ENCODE assay signal across 8 mouse cellular contexts in the genomic region with DNA sequence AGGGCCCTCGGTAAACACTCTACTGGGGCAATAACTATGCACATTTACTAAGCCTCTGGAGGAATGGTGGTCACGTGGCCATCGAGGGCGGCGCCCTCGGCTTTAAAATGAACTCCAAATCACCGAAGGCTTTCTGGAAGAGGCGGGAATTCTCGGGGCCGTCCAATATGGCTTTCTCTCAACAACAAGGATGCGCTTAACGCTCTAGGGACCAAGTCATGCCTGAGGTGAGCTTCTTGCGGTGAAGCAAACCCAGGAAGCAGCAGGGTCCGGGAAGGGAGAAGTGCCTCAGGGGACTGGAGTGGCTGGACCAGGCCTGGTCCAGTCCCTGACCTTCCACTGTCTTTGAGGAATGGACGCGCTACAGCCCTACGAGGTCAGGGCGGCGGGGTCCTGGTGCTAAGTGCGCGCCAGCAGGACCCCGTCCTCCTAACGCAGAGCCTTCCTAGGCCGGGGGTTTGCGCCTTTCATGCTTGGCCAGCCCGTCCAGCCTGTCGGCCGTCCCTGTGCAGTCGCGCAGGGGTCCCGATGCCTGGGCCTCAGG. TPM values are rescaled to one million over a fixed set of nuclear protein-coding genes. Genes with fewer than 3 reads are reported as not detected.
DNase-seq lines count a peak whose midpoint lies in the region; ATAC-seq and TF ChIP-seq lines count a peak whose summit lies in the region.

Gene Nsd1 (plus strand): TSS at position 134 of the 544 bp plus-strand sequence.

- no peak for TF ChIP-seq POLR2A in liver, adult 2 months (IDR thresholded peaks at IDR 0.05; ENCODE audit: extremely low read depth, insufficient read depth, low read length)

- H3K27me3 ChIP-seq in liver, adult 2 months (ENCODE audit: control insufficient read depth, insufficient read depth, low read length): no peaks in the 10 kb centered on the region
- H3K27me3 ChIP-seq in hindbrain, embryonic 16.5 days (replicated peaks; ENCODE audit: control insufficient read depth, insufficient read depth, low read length): no peaks in the 10 kb centered on the region
- H3K27me3 ChIP-seq in liver, embryonic 11.5 days (replicated peaks; ENCODE audit: control insufficient read depth, insufficient read depth, low read length): no peaks in the 10 kb centered on the region
- no peaks in the 10 kb centered on the region for H3K27me3 ChIP-seq in neural tube, embryonic 15.5 days (replicated peaks)

- H3K36me3 ChIP-seq in liver, adult 2 months (ENCODE audit: control insufficient read depth, insufficient read depth, low read length): peaks cover 16% of the 10 kb centered on the region
- 0 out of 2 replicates have a peak, but pooled peaks cover 2% of the 10 kb centered on the region for H3K36me3 ChIP-seq in hindbrain, embryonic 16.5 days (ENCODE audit: control insufficient read depth, insufficient read depth, low read length)
- no peaks in the 10 kb centered on the region for H3K36me3 ChIP-seq in liver, embryonic 11.5 days (ENCODE audit: control insufficient read depth, insufficient read depth, low read length)
- 0 out of 2 replicates have a peak, but pooled peaks cover 3% of the 10 kb centered on the region for H3K36me3 ChIP-seq in neural tube, embryonic 15.5 days

- H3K4me1 ChIP-seq in liver, adult 2 months (ENCODE audit: control insufficient read depth, insufficient read depth, low read length): peaks cover 12% of the 10 kb centered on the region
- peaks cover 34% of the 10 kb centered on the region for H3K4me1 ChIP-seq in hindbrain, embryonic 16.5 days (ENCODE audit: control insufficient read depth, insufficient read depth, low read depth, low read length)
- peaks cover 37% of the 10 kb centered on the region for H3K4me1 ChIP-seq in liver, embryonic 11.5 days (replicated peaks; ENCODE audit: control insufficient read depth, insufficient read depth, low read length)
- peaks cover 42% of the 10 kb centered on the region for H3K4me1 ChIP-seq in neural tube, embryonic 15.5 days

- no peak for DNase-seq in liver, adult 2 months (ENCODE audit: extremely low read depth, low read depth, low spot score)
- DNase-seq in liver: no peak
- DNase-seq in adrenal gland, postnatal 4 days (ENCODE audit: low spot score in 2 of 2): peak in 1 of 2 experiments; percentile 24
- peak; percentile 54 for DNase-seq in gastrocnemius, postnatal 14 days
- DNase-seq in liver, embryonic 11.5 days (ENCODE audit: low spot score): no peak
- DNase-seq in urinary bladder, postnatal 14 days (ENCODE audit: low spot score): no peak

- ATAC-seq in hindbrain, embryonic 16.5 days: no peak
- ATAC-seq in liver, embryonic 11.5 days (replicated peaks; ENCODE audit: low FRiP score): no peak
- ATAC-seq in neural tube, embryonic 15.5 days (ENCODE audit: low FRiP score): no peak; the same call in 1 of the 2 replicates

- peak within 1 kb of the TSS; percentile 62 for H3K4me3 ChIP-seq in liver, adult 2 months (ENCODE audit: insufficient read depth, low read depth, low read length)
- H3K4me3 ChIP-seq in hindbrain, embryonic 16.5 days (ENCODE audit: low read length): peak within 1 kb of the TSS; percentile 51
- H3K4me3 ChIP-seq in liver, embryonic 11.5 days (ENCODE audit: low read depth, low read length): peak within 1 kb of the TSS; percentile 63
- H3K4me3 ChIP-seq in neural tube, embryonic 15.5 days (replicated peaks): peak within 1 kb of the TSS; percentile 77

- peak within 1 kb of the TSS; percentile 86 for H3K9ac ChIP-seq in liver, adult 2 months (ENCODE audit: low read depth, low read length)
- peak within 1 kb of the TSS; percentile 70 for H3K9ac ChIP-seq in hindbrain, embryonic 16.5 days (ENCODE audit: low read depth, low read length)
- peak within 1 kb of the TSS; percentile 96 for H3K9ac ChIP-seq in liver, embryonic 11.5 days (ENCODE audit: low read depth, low read length)
- peak within 1 kb of the TSS; percentile 47 for H3K9ac ChIP-seq in neural tube, embryonic 15.5 days (replicated peaks)

- no peaks in the 10 kb centered on the region for H3K9me3 ChIP-seq in hindbrain, embryonic 16.5 days (ENCODE audit: control insufficient read depth, low read length)
- no peaks in the 10 kb centered on the region for H3K9me3 ChIP-seq in liver, embryonic 11.5 days (ENCODE audit: control insufficient read depth, low read length)
- no peaks in the 10 kb centered on the region for H3K9me3 ChIP-seq in neural tube, embryonic 15.5 days (replicated peaks)

- no peak for TF ChIP-seq CTCF in liver, adult 2 months (IDR thresholded peaks at IDR 0.05; ENCODE audit: low read depth, low read length)

- peak within 1 kb of the TSS; percentile 80 for H3K27ac ChIP-seq in liver, adult 2 months (replicated peaks; ENCODE audit: insufficient read depth, low read depth, low read length)
- peak within 1 kb of the TSS; percentile 94 for H3K27ac ChIP-seq in hindbrain, embryonic 16.5 days (ENCODE audit: low read depth, low read length)
- H3K27ac ChIP-seq in liver, embryonic 11.5 days (ENCODE audit: low read depth, low read length): peak within 1 kb of the TSS; percentile 98
- peak within 1 kb of the TSS; percentile 95 for H3K27ac ChIP-seq in neural tube, embryonic 15.5 days (replicated peaks)

- H3K79me2 ChIP-seq in liver, adult 2 months (ENCODE audit: control insufficient read depth, insufficient read depth, low read length): peaks cover 12% of the 10 kb centered on the region; the same call in 1 of the 2 replicates

- peak within 1 kb of the TSS; percentile 74 for H3K4me2 ChIP-seq in hindbrain, embryonic 16.5 days (ENCODE audit: low read length)
- peak within 1 kb of the TSS; percentile 97 for H3K4me2 ChIP-seq in liver, embryonic 11.5 days
- H3K4me2 ChIP-seq in neural tube, embryonic 15.5 days: peak within 1 kb of the TSS; percentile 69

- 76% methylated on average over 31 of the region's 31 CpGs for WGBS in liver, adult 2 months
- 21% methylated on average over 29 of the region's 31 CpGs for WGBS in hindbrain, embryonic 16.5 days
- 35% methylated on average over 31 of the region's 31 CpGs for WGBS in liver, embryonic 11.5 days
- 23% methylated on average over 31 of the region's 31 CpGs for WGBS in neural tube, embryonic 15.5 days

- intact Hi-C loops in gastrocnemius, postnatal 14 days (cut with DNase I; ENCODE audit: low total_unique reads): no loop called here

RNA-seq across cellular contexts. Expression of gene Nsd1, which starts in this region (rescaled TPM):
- 45.4 TPM in 2 replicates for total RNA-seq in liver, adult 2 months (2014; rRNA removed)
- 8.0 and 8.9 TPM in 2 replicates for polyA plus RNA-seq in liver, adult 2 months (2012; rRNA removed)
- 100 to 1,000 TPM; 168 to 172 TPM for total RNA-seq in adrenal gland, postnatal 4 days (2021)
- total RNA-seq in gastrocnemius, postnatal 14 days (2021): 10 to 100 TPM; 55.6 to 59.2 TPM
- 40.8 and 46.3 TPM in 2 replicates for polyA plus RNA-seq in hindbrain, embryonic 16.5 days (2015; fragmentation: Nextera tagmentation; extraction: Ambion mirVana)
- 35.5 and 41.3 TPM in 2 replicates for polyA plus RNA-seq in liver, embryonic 11.5 days (2014; fragmentation: Nextera tagmentation; extraction: Ambion mirVana)
- polyA plus RNA-seq in neural tube, embryonic 15.5 days (2015; fragmentation: Nextera tagmentation; extraction: Ambion mirVana): 51.4 and 52.1 TPM in 2 replicates
